Mouse (Mus musculus) CD4-positive, CD25-positive, alpha-beta regulatory T cell, adult 4 months (primary cell): ENCODE results near the gene Myh8. TPM values are rescaled to one million over a fixed set of nuclear protein-coding genes. Genes with fewer than 3 reads are reported as not detected.

Source experiments
- ATAC-seq: one replicate; pipeline ENCODE4 v1.8.0; 2017
- polyA plus RNA-seq, 2 experiments: library from polyadenylated mRNA; unstranded; fragments of 100-300 nt; shearing (Covaris generic); gene quantifications; one replicate each; pipeline ENCODE4 v1.2.1; 2017

Gene Myh8
- polyA plus RNA-seq, result not detected

DNA sequence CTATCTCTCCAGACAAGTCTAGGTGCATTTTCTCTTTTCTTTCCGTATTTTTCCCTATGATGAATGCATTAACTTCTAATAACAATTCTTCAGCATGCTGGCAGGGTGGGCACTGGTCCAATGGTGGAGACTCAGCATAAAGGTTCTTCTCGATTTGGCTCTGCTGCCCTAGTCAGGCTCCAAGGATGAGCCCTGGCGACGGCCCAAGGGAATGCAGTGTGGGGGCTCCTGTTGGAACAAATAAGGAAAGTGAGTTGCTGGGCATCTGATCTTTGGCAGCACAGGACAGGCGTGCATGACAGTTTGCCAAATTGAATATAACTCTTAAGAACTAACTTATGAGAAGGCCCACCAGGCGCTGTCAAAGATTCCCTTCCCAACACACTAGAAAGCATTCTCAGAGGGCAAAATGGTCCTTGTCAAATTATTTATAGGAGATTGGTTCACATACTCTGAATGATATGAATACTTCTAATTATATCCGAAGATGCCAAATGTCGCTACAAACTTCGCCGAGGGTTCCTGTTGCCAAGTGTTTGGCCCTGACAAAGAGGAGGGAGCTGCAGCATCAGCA, at the start of gene Myh8:
Myh8 (plus strand) TSS at position 524 of the 574 bp plus-strand sequence.
- no peak for ATAC-seq

DNA sequence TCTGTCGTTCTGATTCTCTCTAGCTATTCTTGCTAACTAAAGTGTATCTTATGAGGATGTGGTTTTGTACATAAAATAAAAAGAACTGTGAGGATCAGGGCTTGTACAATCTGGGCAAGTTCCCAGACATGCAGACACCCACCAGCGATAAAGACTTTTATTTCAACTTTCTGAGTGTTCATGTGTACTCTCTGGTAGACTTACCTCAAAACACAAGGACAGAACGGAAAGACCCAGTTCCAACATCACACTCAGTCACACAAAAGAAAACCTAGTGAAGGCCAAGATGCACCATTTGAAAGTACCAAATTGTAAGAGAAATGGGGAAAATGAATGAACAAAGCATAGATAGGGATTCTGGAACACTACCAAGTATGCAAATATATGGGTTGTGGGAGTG, 48.2 kb upstream of the Myh8 start:
- ATAC-seq, result no peak

DNA sequence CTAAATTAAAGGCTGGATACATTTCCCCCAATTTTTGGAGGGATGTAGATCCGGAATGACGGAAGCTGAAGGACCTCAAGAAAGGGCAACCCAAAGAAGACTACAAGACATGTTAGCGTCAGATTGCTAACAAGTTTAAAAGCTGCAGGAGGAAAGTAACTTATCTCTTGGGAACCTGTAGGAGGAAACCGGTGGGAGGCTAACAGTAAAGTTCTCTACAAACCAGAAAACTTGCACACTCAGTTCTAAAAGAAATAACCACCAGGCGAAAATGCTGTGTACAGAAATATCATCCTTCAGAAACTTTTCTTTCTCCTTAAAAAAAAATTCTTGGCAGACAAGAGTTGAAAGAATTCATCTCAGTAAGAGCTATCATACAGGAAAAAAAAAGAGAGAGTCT, 47.8 kb upstream of the Myh8 start:
- no peak for ATAC-seq

DNA sequence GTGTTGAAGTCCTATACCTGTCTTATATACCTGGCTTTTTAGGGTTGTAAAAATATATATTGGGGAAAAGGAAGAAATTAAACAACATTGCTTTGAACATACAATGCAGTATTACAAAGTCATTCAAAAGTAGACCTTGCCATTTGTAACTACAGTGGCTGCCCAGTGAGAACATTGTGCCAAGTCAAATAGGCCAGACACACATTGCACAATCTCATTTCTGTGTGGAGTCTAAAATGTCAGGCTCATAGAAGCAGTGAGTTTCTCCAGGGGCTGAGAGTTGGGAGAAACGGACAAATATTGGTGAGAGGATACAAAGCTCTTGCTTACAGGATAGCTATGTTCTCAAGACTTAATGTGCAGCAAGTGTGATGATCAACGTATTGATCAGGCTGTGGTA, 47.0 kb upstream of the Myh8 start:
- ATAC-seq, result no peak

DNA sequence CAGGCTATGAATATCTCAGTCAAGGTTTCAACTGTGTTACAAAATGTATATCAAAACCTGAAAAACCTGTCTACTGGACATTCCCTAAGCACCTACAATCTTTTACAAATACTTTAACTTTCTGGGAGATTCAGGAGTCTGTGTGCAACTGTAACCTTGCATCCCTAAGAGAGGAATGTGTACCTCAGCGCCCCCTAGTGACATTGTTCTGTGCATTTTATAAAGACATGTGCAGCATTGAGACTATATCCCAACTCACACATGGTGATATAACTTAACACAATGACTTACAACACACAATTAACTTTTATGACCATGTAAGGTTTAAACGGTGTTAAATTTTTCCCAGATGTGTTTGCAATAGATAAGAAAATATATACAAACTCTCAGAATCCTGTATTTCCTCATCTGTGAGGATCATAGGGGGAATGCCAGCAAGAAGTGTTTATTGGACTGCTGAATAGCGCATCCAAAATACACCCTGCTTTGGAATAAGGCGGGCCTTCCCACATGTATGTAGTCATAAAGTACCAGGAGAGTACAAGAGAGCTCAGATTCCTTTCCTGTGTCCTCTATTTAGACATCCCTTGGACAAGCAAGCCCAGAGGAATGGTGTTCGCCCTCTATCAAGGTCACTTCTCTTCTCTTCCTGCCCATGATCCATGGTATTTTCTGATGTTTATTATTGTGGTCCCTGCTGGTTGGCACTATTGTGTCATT, 41.1 kb upstream of the Myh8 start:
- ATAC-seq, result no peak

DNA sequence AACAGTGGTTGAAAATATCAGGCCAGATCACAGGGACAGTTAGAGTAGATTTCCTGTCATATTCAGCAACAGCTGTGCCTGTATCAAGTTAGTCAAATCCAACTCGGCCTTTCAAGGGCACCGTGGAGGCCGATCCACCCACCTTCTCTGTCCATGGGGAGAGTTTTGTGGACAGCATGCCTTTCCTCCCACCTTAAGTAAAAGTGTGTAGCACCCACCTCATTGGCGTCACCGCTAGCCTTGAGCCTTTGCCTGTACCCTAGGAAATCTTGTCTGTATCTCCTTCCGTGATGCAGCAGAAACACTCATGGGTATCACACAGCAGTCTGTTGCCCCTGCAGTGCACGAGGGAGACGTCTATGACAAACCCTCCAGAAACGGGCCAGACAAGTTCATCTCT, 40.1 kb upstream of the Myh8 start:
- ATAC-seq, result no peak

DNA sequence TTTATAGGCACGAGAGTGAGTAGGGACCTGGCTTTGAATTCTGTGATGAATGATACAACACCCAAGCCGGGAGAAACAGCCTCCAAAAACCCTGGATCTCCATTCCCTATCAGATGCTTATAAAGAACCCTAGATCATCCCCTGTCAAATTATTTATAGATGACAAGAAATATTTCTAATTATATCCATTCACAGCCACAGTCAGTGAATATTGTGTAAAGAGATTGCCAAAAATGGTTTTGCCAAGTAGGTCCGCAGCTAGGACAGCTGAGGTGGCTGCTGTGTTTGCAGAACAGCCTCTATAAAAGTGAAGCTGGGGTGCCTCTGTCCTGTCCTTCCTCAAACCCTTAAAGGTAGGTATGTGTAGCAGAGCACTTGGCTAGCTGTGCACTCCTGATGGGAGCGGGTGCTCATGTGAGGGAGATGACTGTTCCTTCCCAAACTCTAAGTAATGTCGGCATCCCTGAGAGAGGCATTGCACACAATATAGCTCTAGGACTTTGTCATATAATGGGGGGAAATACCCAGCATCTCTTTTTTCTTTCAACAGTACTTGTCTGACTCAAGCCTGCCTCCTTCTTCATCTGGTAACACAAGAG, 39.3 kb upstream of the Myh8 start, which contains the start of gene Myh4:
Myh4 (plus strand) TSS at position 549 of the 599 bp plus-strand sequence.
- no peak for ATAC-seq

DNA sequence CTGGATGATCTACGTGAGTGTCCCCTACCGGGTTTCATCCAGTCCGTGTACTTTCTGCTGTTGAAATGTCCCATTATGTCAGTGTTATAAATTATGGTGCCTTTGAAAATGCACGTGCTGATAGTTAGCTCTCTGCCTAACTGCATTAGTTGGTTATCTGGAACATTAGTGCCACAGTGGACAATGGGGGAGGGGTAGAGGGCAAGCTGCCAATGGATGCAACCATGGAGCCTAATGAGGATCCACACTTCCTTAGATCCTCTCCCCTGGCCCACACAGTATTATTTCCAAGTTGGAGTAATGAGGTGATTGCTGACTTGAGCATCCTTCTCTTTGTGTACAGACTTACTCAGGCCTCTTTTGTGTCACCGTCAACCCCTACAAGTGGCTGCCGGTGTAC, 35.9 kb upstream of the Myh8 start:
- ATAC-seq, result no peak

DNA sequence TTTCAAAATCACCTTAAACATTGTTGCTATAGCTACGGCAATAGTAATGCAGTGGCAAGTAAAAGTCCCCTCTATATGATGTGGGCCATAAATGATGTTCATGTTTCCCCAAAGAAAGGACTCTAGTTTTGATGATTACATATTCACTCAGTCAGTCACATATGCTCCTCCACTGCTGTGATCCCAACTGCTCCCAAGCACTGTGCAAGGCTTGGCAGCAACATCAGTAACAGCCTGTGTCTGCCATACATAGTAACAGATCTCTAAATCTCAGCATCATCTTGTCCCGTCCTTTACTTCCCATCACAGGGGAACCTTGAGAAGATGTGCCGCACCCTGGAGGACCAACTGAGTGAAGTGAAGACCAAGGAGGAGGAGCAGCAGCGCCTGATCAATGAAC, 23.2 kb upstream of the Myh8 start:
- no peak for ATAC-seq

DNA sequence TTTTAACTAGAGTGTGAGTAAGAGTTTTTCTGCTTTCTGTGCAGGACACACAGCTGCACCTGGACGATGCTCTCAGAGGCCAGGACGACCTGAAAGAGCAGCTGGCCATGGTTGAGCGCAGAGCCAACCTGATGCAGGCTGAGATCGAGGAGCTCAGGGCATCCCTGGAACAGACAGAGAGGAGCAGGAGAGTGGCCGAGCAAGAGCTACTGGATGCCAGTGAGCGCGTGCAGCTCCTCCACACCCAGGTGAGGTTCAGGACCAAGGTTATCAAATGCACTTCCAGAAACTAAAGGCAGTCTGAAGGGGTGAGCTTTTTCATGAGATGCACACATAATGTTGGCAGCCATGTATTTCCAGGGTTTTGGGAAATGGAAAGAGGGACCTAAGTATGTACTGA, 19.9 kb upstream of the Myh8 start:
- ATAC-seq, result no peak

DNA sequence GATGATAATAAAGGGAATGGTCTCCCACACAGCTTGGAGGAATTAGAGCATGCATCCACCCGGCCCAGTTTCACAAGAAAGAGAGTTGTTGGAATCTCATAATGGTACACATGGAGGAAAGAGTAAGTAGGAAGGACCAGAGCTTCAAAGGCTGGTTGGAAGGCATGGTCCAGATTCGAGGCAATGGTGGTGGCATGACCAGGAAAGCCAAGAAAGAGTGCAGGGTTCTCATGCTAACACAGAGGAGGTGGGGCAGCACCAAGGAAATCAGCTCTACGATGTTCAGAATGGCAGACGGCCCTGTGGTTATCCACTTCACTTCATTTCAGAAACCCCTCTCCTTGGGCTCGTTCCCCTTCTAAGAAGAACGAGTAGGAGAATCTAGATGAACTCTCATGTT, 16.0 kb upstream of the Myh8 start:
- ATAC-seq, result no peak

DNA sequence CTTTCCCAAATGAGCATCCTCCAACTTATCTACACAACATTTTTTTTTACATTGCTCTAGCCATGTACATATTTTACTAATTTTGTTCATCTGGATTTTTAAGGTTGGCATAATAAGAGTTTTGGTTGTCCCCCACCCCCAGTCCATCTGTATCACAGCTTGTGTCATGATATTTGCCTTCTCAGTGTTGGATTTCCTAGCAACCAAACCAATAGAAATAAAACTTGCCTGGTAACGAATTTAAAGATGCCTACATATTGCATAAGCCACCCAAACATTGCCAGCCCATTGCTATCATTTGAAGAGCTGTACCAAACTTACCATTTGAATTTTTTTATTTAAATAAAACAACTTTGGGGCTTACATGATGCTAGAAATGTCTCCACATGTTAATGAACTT, 16.5 kb downstream of the Myh8 start:
- no peak for ATAC-seq

DNA sequence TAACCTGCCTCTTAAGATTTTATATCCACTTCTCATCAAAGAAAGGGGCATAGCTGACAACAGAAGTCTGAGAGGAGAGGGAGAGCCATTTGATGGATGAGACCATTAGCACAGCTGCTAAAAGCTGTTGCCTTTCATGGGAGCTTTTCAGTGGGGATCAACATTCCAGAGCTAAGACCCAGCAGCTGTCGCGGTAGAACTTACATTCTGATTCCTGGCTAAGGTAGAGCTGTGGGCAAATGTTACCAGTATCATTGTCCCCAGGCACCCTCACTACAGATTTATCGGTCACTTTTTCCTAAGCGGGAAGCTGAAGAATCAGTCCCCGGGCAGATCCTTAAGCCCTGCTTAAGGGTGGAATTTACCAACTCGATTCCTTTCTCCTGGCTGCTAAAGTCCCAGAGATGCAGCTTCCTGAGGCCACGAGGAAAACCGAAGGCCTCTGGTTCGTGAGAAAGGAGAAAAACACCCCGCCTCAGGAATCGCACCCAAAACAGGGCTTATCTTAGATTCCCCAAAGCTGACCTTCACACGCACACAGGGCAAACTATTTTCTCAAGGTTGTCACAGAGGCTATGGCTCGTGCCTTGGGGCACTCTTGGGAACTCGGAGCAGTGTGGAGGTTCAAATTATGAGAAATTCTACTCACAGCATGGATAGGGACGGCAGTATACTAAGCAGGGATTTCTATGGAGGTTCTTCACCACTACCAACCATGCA, 37.0 kb downstream of the Myh8 start:
- no peak for ATAC-seq

DNA sequence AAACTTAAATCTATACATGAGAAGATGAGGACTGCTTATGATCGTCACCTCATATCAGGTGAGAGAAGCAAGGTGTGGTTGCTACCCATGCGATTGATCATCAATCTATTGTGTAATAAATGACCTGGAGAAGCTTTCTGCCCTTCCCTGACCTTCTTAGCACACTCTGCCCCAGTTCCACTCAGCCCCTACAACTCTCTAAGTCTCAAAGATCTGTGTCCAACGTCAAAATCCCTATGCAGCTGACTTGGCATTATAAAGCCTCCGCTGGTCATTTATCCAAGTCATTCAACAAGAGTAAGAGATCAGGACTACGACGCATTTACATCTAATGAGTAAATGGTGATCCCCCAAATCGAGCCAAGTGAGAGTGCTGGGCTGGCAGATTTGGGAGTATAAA, 44.4 kb downstream of the Myh8 start, which contains the start of gene Myh13:
Myh13 (plus strand) TSS at position 301 of the 400 bp plus-strand sequence.
- no peak for ATAC-seq

DNA sequence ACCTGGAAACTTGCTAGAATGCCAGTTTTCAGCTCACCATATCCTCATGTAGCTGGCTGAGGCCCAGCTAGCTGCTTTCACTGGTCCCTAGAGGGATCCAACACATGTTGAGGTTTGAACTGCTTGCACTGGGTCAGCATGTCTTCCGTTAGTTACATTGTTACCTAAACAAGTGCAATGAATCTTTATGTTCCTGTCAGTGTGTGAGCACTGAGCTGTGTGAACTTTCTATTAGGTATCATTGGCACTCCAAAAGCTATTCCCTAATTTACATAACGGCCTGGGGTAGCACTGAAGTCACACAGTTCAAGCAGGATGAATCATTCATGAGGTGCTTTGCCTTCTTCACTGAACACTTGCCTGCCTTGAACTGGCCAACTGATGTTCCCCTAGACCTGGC, 49.6 kb downstream of the Myh8 start:
- no peak for ATAC-seq

DNA sequence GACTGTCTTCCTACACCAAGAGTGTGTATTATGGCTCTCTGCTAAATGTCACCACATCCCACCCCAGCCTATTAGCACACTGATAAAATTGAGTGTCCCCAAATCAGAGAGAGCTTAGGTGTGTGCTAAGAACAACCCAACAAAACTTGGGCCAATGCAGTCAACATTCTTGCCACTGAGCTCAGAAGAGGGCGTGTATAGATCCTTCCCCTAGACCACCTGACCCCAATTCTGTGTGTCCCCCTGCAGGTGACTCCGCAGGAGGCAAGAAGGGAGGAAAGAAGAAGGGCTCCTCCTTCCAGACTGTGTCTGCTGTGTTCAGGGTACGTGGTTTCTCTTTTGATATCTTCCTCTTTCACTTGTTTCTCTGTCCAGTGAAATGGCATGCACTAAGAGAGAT, 67.6 kb downstream of the Myh8 start:
- no peak for ATAC-seq

DNA sequence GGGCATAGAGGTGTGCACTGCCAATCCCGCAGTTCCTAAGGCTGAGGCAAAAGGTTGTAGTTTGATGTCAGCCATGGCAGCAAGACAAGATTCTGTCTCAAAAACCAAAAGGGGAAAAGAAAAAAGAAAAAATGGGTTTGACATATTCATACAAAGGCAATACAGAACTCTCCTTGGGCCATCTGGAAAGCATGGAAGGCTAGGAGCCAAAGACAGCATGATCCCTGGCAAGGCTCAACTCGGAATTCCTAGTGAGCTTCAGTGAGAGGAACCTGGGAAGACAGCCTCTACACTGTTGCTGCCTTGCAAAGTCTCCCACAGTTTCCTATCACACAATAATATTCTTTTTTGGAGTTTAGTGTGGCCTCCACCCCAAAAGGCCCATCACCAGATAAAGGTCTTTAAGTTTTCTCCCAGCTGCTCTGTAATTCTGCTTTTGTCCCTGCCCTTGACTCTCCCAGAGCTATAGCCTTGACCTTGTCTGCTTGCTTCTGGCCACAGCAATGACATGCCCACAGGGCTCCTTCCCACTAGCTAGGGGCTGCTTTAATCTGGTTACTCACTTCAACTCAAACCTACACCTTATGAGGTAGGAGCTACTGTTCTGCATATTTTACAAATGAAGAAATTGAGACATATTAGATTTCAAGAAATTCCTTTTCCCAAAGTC, 68.4 kb downstream of the Myh8 start:
- no peak for ATAC-seq

DNA sequence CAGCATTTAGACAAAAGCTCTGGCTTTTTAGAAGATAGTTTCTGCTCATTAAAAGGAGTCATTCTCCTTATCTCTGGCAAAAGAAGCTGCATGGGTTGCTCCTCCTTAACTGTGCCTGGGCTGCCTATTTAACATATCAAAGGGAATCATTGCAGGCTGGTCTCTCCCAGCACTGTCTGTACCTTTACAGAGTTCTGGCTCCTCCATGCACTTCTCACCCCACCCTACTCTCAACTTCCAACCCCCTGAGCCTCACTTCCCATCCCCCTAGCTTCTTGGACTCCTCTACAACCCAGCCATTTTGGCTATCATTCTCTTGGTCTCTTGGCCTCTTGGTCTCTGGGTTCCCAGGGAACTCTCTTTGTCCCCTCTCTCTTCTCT, 68.9 kb downstream of the Myh8 start:
- ATAC-seq, result no peak

DNA sequence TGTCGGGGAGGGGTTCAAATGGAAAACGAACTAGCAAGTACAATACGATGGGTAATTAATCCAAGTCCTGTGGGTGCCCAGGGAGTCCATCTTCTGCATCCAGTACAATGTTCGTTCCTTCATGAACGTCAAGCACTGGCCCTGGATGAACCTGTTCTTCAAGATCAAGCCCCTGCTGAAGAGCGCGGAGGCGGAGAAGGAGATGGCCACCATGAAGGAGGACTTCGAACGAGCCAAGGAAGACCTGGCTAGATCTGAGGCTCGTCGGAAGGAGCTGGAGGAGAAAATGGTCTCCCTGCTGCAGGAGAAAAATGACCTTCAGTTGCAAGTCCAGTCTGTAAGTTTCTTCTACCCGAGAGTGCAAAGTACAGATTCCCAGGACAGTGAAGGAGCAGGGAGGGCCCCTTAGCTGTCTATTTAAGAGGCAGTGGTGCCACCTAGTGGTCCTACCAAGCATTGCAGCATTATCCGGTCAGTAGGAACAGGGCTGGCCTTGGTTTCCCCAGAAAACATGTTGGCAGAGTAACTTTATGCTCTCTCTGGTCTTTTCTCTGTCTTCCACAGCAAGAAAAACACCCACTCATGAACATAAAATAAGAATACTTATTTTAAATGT, 73.3 kb downstream of the Myh8 start:
- no peak for ATAC-seq

DNA sequence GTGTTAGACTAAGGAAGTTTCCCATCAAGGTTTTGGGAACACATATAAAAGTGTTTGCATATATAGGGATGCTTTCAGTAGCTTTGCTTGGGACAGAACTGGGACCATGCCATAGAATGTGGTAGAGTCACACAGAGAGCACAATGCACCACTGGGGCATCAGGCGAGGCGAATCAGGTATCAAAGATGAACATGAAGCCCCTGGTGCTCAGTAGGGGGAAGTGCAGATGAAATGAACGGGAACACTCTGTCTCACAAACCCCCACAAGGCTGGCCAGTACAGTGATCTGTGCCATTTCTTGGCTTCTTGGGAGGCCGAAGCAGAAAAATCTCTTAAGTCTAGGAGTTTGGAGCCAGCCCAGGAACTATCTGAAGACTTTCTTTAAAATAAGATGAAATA, 76.1 kb downstream of the Myh8 start:
- no peak for ATAC-seq

DNA sequence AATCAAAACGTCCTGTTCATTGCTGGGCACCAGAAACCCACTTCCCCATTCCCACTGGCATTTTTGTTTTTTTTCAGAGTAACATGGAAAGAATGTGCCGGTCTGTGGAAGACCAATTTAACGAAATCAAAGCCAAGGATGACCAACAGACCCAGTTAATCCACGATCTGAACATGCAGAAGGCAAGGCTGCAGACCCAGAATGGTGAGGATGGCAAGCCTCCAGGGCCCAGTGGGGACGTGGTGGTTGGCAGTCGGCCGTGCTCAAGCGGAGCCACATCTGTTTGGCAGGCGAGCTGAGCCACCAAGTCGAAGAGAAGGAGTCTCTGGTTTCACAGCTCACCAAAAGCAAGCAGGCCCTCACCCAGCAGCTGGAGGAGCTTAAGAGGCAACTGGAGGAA, 81.1 kb downstream of the Myh8 start:
- no peak for ATAC-seq
